Mouse (Mus musculus) thymus, postnatal 36 days (tissue): ENCODE measurements around the gene Tec.

Experiments
- DNase-seq, 2 experiments: peaks; one replicate each; pipeline ENCODE4 v3.0.0; 2022; ENCODE audit warnings: mixed read lengths in 2 of 2

The Tec gene

GRCm38 (mm10) chr5:72776595-72776994 lies 91.7 kb downstream of the Tec start:
- DNase-seq = no peak

GRCm38 (mm10) chr5:72776127-72776526 lies 92.2 kb downstream of the Tec start:
- no peak for DNase-seq

- no peak for DNase-seq
Measured at GRCm38 (mm10) chr5:72769841-72770240, 98.4 kb downstream of the Tec start.

- DNase-seq = peak; percentile 60 to 66
Measured at GRCm38 (mm10) chr5:72763546-72763945, 104.7 kb downstream of the Tec start.

- no peak for DNase-seq
Measured at GRCm38 (mm10) chr5:72763025-72763424, 105.3 kb downstream of the Tec start.

GRCm38 (mm10) chr5:72761758-72762157 lies 106.5 kb downstream of the Tec start:
- no peak for DNase-seq

- DNase-seq = peak; percentile 62 to 79
Measured at GRCm38 (mm10) chr5:72761237-72761636, 107.0 kb downstream of the Tec start.

- DNase-seq = no peak
Measured at GRCm38 (mm10) chr5:72758925-72759924, 109.1 kb downstream of the Tec start.

GRCm38 (mm10) chr5:72757155-72757773 lies 111.0 kb downstream of the Tec start:
- DNase-seq = no peak

GRCm38 (mm10) chr5:72755941-72756340 lies 112.3 kb downstream of the Tec start:
- no peak for DNase-seq

- no peak for DNase-seq
Measured at GRCm38 (mm10) chr5:72755035-72755434, 113.2 kb downstream of the Tec start.

GRCm38 (mm10) chr5:72752585-72752984 lies 115.7 kb downstream of the Tec start, which contains the start of gene Txk:
Gene Txk, minus strand, starts transcription at chr5:72752777.
- DNase-seq = peak; percentile 58 to 62

GRCm38 (mm10) chr5:72751056-72751758 lies 117.1 kb downstream of the Tec start:
- no peak for DNase-seq

- DNase-seq = no peak
Measured at GRCm38 (mm10) chr5:72750226-72750625, 118.1 kb downstream of the Tec start.

GRCm38 (mm10) chr5:72748659-72749265 lies 119.5 kb downstream of the Tec start:
- DNase-seq = no peak

GRCm38 (mm10) chr5:72747384-72747783 lies 120.9 kb downstream of the Tec start:
- no peak for DNase-seq

- no peak for DNase-seq
Measured at GRCm38 (mm10) chr5:72746461-72746860, 121.8 kb downstream of the Tec start.

- no peak for DNase-seq
Measured at GRCm38 (mm10) chr5:72743103-72743502, 125.2 kb downstream of the Tec start.

GRCm38 (mm10) chr5:72736868-72737267 lies 131.4 kb downstream of the Tec start:
- DNase-seq = no peak

- no peak for DNase-seq
Measured at GRCm38 (mm10) chr5:72736437-72736836, 131.8 kb downstream of the Tec start.

- no peak for DNase-seq
Measured at GRCm38 (mm10) chr5:72735763-72736162, 132.5 kb downstream of the Tec start.

- no peak for DNase-seq
Measured at GRCm38 (mm10) chr5:72732885-72733284, 135.4 kb downstream of the Tec start.

GRCm38 (mm10) chr5:72725404-72725803 lies 142.9 kb downstream of the Tec start:
- no peak for DNase-seq
